ENCODE assay signal across 9 mouse cellular contexts in genomic region chr15:89309962-89310498, GRCm38 (mm10). TPM values are rescaled to one million over a fixed set of nuclear protein-coding genes. Genes with fewer than 3 reads are reported as not detected.
DNase-seq lines count a peak whose midpoint lies in the region; ATAC-seq lines count a peak whose summit lies in the region.
"Had no signal": no experiment of that assay in that cellular context is flagged by ENCODE, and none has a peak within 500 bp of the region (broad histone marks: within the 10 kb centered on the region; RNA-seq: fewer than 3 reads in every experiment).

No protein-coding gene starts in this region.

- no peak overlapping the region for H3K4me2 ChIP-seq in embryonic facial prominence, embryonic 14.5 days (ENCODE audit: low read depth, low read length)
- H3K4me2 ChIP-seq in midbrain, embryonic 11.5 days: no peak overlapping the region

- no peak overlapping the region for H3K4me3 ChIP-seq in embryonic facial prominence, embryonic 14.5 days (ENCODE audit: low read depth, low read length)
- no peak overlapping the region for H3K4me3 ChIP-seq in midbrain, embryonic 11.5 days (ENCODE audit: low read depth, low read length)

- peaks cover 17% of the 10 kb centered on the region for H3K36me3 ChIP-seq in embryonic facial prominence, embryonic 14.5 days (ENCODE audit: control insufficient read depth, insufficient read depth, low read length)
- peaks cover 13% of the 10 kb centered on the region for H3K36me3 ChIP-seq in midbrain, embryonic 11.5 days (ENCODE audit: control insufficient read depth, insufficient read depth, low read length)

- no peak overlapping the region for H3K9ac ChIP-seq in embryonic facial prominence, embryonic 14.5 days (ENCODE audit: low read depth, low read length)
- H3K9ac ChIP-seq in midbrain, embryonic 11.5 days (ENCODE audit: low read length): no peak overlapping the region

- no peaks in the 10 kb centered on the region for H3K27me3 ChIP-seq in embryonic facial prominence, embryonic 14.5 days (replicated peaks; ENCODE audit: control insufficient read depth, insufficient read depth, low read length)
- no peaks in the 10 kb centered on the region for H3K27me3 ChIP-seq in midbrain, embryonic 11.5 days (ENCODE audit: control insufficient read depth, insufficient read depth, low read length)

- H3K9me3 ChIP-seq in embryonic facial prominence, embryonic 14.5 days (ENCODE audit: control insufficient read depth, low read length): no peaks in the 10 kb centered on the region
- no peaks in the 10 kb centered on the region for H3K9me3 ChIP-seq in midbrain, embryonic 11.5 days (ENCODE audit: control insufficient read depth, low read length)

- 59% methylated on average over 4 of the region's 6 CpGs for WGBS in embryonic facial prominence, embryonic 14.5 days
- WGBS in midbrain, embryonic 11.5 days: 81% methylated on average over 6 of the region's 6 CpGs

- no peak overlapping the region for H3K27ac ChIP-seq in embryonic facial prominence, embryonic 14.5 days (replicated peaks; ENCODE audit: low read depth, low read length)
- H3K27ac ChIP-seq in midbrain, embryonic 11.5 days (ENCODE audit: low read depth, low read length): no peak overlapping the region

- H3K4me1 ChIP-seq in embryonic facial prominence, embryonic 14.5 days (ENCODE audit: control insufficient read depth, insufficient read depth, low read length): peaks cover 15% of the 10 kb centered on the region
- peaks cover 20% of the 10 kb centered on the region for H3K4me1 ChIP-seq in midbrain, embryonic 11.5 days (ENCODE audit: control insufficient read depth, insufficient read depth, low read length)

- ATAC-seq in embryonic facial prominence, embryonic 14.5 days (ENCODE audit: low read depth): no peak
- no peak for ATAC-seq in midbrain, embryonic 11.5 days (ENCODE audit: low FRiP score)

- DNase-seq in frontal cortex, postnatal 36 days (ENCODE audit: low spot score in 2 of 2): peak; percentile 70 to 71
- DNase-seq in frontal cortex, postnatal 14 days (ENCODE audit: low spot score in 2 of 2): no peak
- peak; percentile 90 for DNase-seq in CD4-positive, CD25-positive, alpha-beta regulatory T cell, adult 2 months (ENCODE audit: low read depth, low spot score)
- peak; percentile 17 for DNase-seq in embryonic facial prominence, embryonic 14.5 days (ENCODE audit: low spot score)
- peak; percentile 24 for DNase-seq in lung, postnatal 14 days
- peak; percentile 73 to 87 for DNase-seq in thymus, adult 18-20 months
- DNase-seq in midbrain, embryonic 11.5 days (ENCODE audit: low spot score, missing footprints): no peak
- DNase-seq in neural tube, embryonic 10.5 days (ENCODE audit: extremely low spot score, low spot score): no peak

RNA-seq across cellular contexts. Expression of gene Sbf1, which starts 5.1 kb away (rescaled TPM):
- polyA plus RNA-seq in embryonic facial prominence, embryonic 14.5 days (2014; fragmentation: Nextera tagmentation; extraction: Ambion mirVana): 58.2 and 65.6 TPM in 2 replicates
- polyA plus RNA-seq in midbrain, embryonic 11.5 days (2014; fragmentation: Nextera tagmentation; extraction: Ambion mirVana): 48.1 and 53.3 TPM in 2 replicates

RNA-seq across cellular contexts. Expression of gene Adm2, which starts 12.5 kb away (rescaled TPM):
- polyA plus RNA-seq in embryonic facial prominence, embryonic 14.5 days (2014; fragmentation: Nextera tagmentation; extraction: Ambion mirVana): 0.21 TPM in 1 of 2 replicates, not detected in the other
- polyA plus RNA-seq in midbrain, embryonic 11.5 days (2014; fragmentation: Nextera tagmentation; extraction: Ambion mirVana): 0.12 TPM in 1 of 2 replicates, not detected in the other
- polyA plus RNA-seq: stomach, embryonic 14.5 days had no signal

RNA-seq across cellular contexts. Expression of gene Miox, which starts 24.2 kb away (rescaled TPM):
- polyA plus RNA-seq in embryonic facial prominence, embryonic 14.5 days (2014; fragmentation: Nextera tagmentation; extraction: Ambion mirVana): not detected in 2 replicates
- not detected in 2 replicates for polyA plus RNA-seq in midbrain, embryonic 11.5 days (2014; fragmentation: Nextera tagmentation; extraction: Ambion mirVana)
- polyA plus RNA-seq: stomach, embryonic 14.5 days had no signal

RNA-seq across cellular contexts. Expression of gene Lmf2, which starts 45.4 kb away (rescaled TPM):
- polyA plus RNA-seq in embryonic facial prominence, embryonic 14.5 days (2014; fragmentation: Nextera tagmentation; extraction: Ambion mirVana): 47.8 and 59.1 TPM in 2 replicates
- polyA plus RNA-seq in midbrain, embryonic 11.5 days (2014; fragmentation: Nextera tagmentation; extraction: Ambion mirVana): 29.8 and 31.8 TPM in 2 replicates

RNA-seq across cellular contexts. Expression of gene Ncaph2, which starts 45.5 kb away (rescaled TPM):
- polyA plus RNA-seq in embryonic facial prominence, embryonic 14.5 days (2014; fragmentation: Nextera tagmentation; extraction: Ambion mirVana): 139 and 162 TPM in 2 replicates
- polyA plus RNA-seq in midbrain, embryonic 11.5 days (2014; fragmentation: Nextera tagmentation; extraction: Ambion mirVana): 155 and 168 TPM in 2 replicates

Comparison
In these comparisons a context has a peak if more than half of its experiments do, and no peak if none do; other contexts are left out.
1. DNase-seq: peak in frontal cortex, postnatal 36 days (2 of 2), CD4-positive, CD25-positive, alpha-beta regulatory T cell, adult 2 months (single experiment), embryonic facial prominence, embryonic 14.5 days (single experiment), lung, postnatal 14 days (single experiment) and thymus, adult 18-20 months (2 of 2); none in frontal cortex, postnatal 14 days (0 of 2), midbrain, embryonic 11.5 days (single experiment) and neural tube, embryonic 10.5 days (single experiment).